Mouse (Mus musculus): ENCODE measurements at regions not wholly inside any gene's neighbourhood (a gene's known extent, or its start where the extent isn't known, plus 50 kb on each side); places are given as distances from the start of the nearest gene placed in this dataset.

DNA sequence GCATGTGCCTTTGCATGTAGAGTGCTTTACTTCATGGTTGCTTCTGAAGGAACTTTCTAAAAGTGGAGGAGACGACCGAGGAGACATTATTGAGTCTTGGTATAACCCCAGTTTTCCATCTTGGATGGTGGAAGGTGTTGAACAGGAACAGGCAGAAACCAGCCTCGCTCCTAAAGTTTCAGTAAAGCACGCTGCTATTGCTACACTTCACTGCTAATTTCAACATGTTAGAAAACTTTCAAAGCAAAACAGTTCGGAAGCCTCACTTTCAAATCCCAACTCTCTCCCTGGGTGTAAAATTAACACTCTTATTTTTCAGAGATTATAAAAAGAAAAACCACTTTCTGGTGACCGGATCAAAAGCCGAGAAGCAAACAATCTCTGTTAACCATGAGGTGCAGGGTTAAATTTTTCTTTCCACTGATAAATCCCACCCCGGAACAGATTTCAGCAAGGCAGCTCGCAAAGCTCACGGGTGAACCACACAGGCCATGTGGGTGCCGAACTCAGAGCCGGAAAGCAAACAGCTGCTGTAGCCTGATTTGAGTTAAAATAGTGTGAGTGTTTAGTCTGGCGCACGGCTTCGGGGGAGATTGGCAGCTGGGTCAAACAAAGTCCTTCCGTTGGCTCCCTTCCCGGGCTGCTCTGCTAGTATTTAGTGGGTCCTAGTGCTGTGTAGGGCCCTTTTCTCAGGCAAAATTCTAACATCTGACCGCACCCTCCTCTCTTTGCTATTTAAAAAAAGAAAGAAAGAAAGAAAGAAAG lies 102.2 kb downstream of the Gm11146 start:
- Histone ChIP-seq H3K9me3 (replicated peaks) (no peaks in the 10 kb centered on the region), H3K36me3 (no peaks in the 10 kb centered on the region), H3K27me3 (replicated peaks) (no peaks in the 10 kb centered on the region), H3K27ac (replicated peaks) (peak overlapping the region; percentile 82), H3K4me2 (peak overlapping the region; percentile 40), H3K4me3 (replicated peaks) (peak overlapping the region; percentile 9; the same call in 1 of the 2 replicates), H3K4me1 (peaks cover 14% of the 10 kb centered on the region), H3K9ac (replicated peaks) (no peak overlapping the region)
- WGBS, result 33% methylated on average over 18 of the region's 18 CpGs
- peak; percentile 92 for ATAC-seq (ENCODE audit: low FRiP score)

DNA sequence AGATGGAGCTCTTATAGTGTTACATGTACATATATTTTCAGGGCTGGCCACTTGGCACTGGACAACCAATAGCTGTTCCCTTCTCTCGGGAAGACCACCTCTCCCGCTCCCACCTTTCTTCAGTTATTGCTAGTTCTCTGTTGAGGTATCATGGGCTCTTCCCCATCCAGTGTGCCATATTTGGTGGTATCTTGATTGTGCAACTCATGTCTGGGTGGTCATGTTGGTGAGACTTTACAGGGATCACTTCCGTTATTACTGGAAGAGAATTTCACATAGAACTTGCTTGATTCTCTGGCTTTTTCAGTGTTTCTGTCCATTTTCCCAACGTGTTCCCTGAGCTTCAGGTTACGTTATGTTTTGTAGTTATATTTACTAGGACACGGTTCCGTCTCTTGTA lies 106.6 kb downstream of the Gm11146 start:
- no peak overlapping the region for H3K4me3 ChIP-seq (replicated peaks)
- H3K36me3 ChIP-seq, result no peaks in the 10 kb centered on the region
- H3K9me3 ChIP-seq (replicated peaks), result no peaks in the 10 kb centered on the region
- H3K4me1 ChIP-seq, result peaks cover 9% of the 10 kb centered on the region
- no peaks in the 10 kb centered on the region for H3K27me3 ChIP-seq (replicated peaks)
- no peak overlapping the region for H3K4me2 ChIP-seq
- ATAC-seq (ENCODE audit: low FRiP score), result no peak
- WGBS, result 95% methylated on average over 7 of the region's 7 CpGs
- H3K9ac ChIP-seq (replicated peaks), result no peak overlapping the region
- H3K27ac ChIP-seq (replicated peaks), result no peak overlapping the region

DNA sequence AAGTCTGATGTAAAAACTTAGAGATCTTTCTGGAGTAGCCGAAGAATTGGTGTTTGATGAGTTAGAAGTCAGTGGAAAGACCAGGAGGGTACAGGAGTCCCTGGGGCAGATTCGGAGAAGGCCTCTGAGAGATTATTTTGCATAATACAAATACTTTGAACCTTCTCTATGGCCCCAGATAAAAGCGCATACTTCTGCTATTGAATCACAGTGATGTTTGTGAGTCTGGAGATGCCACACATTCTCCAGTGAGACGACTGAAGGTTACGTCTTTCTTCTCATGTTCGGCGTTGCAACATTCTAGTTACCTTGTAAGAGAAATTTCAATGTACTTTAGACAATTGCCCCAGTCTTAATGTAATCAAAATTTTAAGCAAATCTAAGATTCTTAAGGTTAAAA lies 107.9 kb downstream of the Gm11146 start:
- Histone ChIP-seq H3K9ac (replicated peaks) (no peak overlapping the region), H3K36me3 (no peaks in the 10 kb centered on the region), H3K27me3 (replicated peaks) (no peaks in the 10 kb centered on the region), H3K4me3 (replicated peaks) (no peak overlapping the region), H3K27ac (replicated peaks) (no peak overlapping the region), H3K9me3 (replicated peaks) (no peaks in the 10 kb centered on the region), H3K4me2 (no peak overlapping the region), H3K4me1 (no peaks in the 10 kb centered on the region)
- 88% methylated on average over 7 of the region's 7 CpGs for WGBS
- no peak for ATAC-seq (ENCODE audit: low FRiP score)

DNA sequence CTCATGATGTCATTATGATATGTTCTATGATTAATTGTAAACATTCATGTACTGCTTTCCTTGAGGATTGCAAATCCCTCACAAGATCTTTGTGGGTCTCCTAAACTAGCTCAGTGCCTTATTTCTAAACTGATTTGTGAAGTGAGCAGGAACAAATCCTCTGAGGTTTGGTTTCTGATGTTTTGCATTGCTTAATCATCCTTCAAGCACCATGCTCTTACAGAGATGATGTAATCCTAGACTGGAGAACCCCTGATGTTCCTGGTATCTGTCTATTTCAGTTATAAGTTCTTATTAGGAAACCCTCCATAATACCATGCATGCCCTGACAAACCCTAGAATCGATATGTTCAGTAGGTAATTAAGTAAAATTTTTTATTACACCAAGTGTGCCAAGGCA lies 113.7 kb downstream of the Gm11146 start:
- 87% methylated on average over 1 of the region's 1 CpGs for WGBS
- no peaks in the 10 kb centered on the region for H3K4me1 ChIP-seq
- no peak overlapping the region for H3K4me3 ChIP-seq (replicated peaks)
- no peaks in the 10 kb centered on the region for H3K36me3 ChIP-seq
- no peak overlapping the region for H3K9ac ChIP-seq (replicated peaks)
- no peak for ATAC-seq (ENCODE audit: low FRiP score)
- H3K9me3 ChIP-seq (replicated peaks), result no peaks in the 10 kb centered on the region
- no peak overlapping the region for H3K27ac ChIP-seq (replicated peaks)
- H3K27me3 ChIP-seq (replicated peaks), result no peaks in the 10 kb centered on the region
- H3K4me2 ChIP-seq, result no peak overlapping the region

DNA sequence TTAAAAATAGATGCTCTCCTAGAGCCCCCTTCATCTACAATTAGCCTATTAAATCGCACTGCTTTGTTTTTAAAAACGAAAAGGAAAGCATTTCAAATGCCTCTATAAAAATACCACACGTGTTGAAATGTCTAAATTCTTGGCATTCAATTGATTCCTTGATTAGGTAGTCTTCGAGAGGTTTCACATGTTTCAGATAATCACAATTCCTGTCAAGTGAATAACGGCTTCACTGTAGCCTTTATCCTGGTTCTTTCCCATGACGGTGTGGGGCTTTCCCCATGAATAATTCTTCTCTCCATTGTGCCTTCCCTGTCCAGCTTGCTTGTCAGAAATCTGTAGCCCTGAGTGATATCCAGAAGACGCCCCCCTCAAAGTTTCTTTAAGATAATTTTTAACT lies 122.1 kb downstream of the Gm11146 start:
- H3K4me1 ChIP-seq, result no peaks in the 10 kb centered on the region
- WGBS, result 42% methylated on average over 7 of the region's 7 CpGs
- no peak for ATAC-seq (ENCODE audit: low FRiP score)

DNA sequence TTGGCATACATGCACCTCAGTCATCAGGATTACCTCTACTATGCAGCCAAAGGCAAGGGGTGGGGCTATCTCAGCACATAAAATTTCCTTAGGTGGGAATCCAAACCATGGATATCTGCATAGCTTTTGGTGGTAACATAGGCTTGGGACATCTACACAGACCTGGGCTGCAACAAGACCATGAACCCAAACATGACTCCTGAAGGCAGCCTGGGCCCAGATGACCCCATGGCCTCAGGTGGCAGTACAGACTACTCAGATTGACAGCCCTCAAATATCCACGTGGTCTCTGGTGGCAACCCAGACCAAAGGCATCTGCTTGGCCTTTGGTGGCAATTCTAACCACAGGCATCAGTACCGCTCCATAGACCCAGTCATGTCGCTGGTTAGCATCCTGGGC lies 130.0 kb downstream of the Gm11146 start:
- Histone ChIP-seq H3K9ac (replicated peaks) (no peak overlapping the region), H3K4me3 (replicated peaks) (no peak overlapping the region), H3K4me2 (no peak overlapping the region), H3K4me1 (0 out of 2 replicates have a peak, but pooled peaks cover 7% of the 10 kb centered on the region), H3K9me3 (replicated peaks) (no peaks in the 10 kb centered on the region), H3K27ac (replicated peaks) (0 out of 2 replicates have a peak overlapping the region, but pooled peaks have one; percentile 23), H3K27me3 (replicated peaks) (no peaks in the 10 kb centered on the region), H3K36me3 (no peaks in the 10 kb centered on the region)
- 97% methylated on average over 3 of the region's 3 CpGs for WGBS
- no peak; the same call in 1 of the 2 replicates for ATAC-seq (ENCODE audit: low FRiP score)

More for the DNA sequence above, 122.1 kb downstream of the Gm11146 start:
- H3K9me3 ChIP-seq (replicated peaks), result no peaks in the 10 kb centered on the region
- no peak overlapping the region for H3K4me2 ChIP-seq
- no peak overlapping the region for H3K9ac ChIP-seq (replicated peaks)
- no peak overlapping the region for H3K4me3 ChIP-seq (replicated peaks)
- H3K36me3 ChIP-seq, result no peaks in the 10 kb centered on the region
- no peaks in the 10 kb centered on the region for H3K27me3 ChIP-seq (replicated peaks)
- no peak overlapping the region for H3K27ac ChIP-seq (replicated peaks)

DNA sequence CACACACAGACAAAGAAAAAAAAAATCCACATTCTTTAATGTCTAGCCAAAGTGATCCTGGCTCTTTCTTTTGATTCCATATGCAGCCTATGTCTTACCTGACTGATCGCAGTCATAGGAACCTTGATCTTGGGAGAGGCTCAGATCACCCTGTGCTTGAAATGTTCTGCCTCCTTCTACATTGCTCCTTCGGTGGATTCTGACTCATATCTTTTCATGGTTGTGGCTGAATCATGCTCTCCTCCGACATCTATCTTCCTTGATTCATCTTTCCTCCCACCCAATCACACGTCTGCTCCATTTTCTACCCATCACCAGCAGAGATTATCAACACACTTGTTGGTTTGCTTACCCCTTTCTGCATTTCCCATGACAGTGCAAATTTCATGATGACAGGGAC lies 132.0 kb downstream of the Gm11146 start:
- H3K4me2 ChIP-seq, result no peak overlapping the region
- H3K4me3 ChIP-seq (replicated peaks), result no peak overlapping the region
- 93% methylated on average over 4 of the region's 4 CpGs for WGBS
- no peak overlapping the region for H3K9ac ChIP-seq (replicated peaks)
- H3K4me1 ChIP-seq, result 0 out of 2 replicates have a peak, but pooled peaks cover 7% of the 10 kb centered on the region
- H3K36me3 ChIP-seq, result no peaks in the 10 kb centered on the region
- no peak for ATAC-seq (ENCODE audit: low FRiP score)
- no peak overlapping the region for H3K27ac ChIP-seq (replicated peaks)
- no peaks in the 10 kb centered on the region for H3K9me3 ChIP-seq (replicated peaks)
- no peaks in the 10 kb centered on the region for H3K27me3 ChIP-seq (replicated peaks)

DNA sequence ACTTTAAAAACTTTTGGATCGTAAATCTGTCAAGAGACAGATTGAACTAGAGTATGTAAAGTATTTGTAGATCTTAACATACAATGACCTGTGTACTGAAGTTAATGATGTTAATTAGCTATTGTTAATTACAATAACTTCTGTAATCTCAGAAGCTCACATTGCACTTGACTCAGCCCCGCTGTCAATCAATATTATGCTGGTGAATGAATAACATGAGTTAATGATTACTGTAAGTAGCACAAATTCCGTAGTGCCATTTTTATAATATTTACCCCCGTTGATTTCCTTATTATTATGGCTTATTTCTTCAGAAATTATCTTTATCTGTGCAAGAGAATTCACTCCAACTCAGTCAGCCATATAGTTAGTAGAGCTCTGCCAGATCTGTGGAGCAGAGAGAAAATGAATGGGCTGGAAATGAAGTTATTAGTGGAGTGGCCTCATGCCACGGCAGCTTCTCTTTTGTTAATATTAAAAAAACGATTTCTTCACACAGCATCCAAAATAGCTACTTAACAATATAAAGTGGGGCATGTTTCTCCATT lies 132.5 kb downstream of the Gm11146 start:
- ATAC-seq (ENCODE audit: low FRiP score), result no peak
- peaks cover 11% of the 10 kb centered on the region for H3K4me1 ChIP-seq
- WGBS, result 81% methylated on average over 6 of the region's 6 CpGs
- H3K27me3 ChIP-seq (replicated peaks), result no peaks in the 10 kb centered on the region
- H3K9ac ChIP-seq (replicated peaks), result no peak overlapping the region
- no peaks in the 10 kb centered on the region for H3K36me3 ChIP-seq
- H3K27ac ChIP-seq (replicated peaks), result no peak overlapping the region
- no peak overlapping the region for H3K4me2 ChIP-seq
- no peak overlapping the region for H3K4me3 ChIP-seq (replicated peaks)
- no peaks in the 10 kb centered on the region for H3K9me3 ChIP-seq (replicated peaks)

DNA sequence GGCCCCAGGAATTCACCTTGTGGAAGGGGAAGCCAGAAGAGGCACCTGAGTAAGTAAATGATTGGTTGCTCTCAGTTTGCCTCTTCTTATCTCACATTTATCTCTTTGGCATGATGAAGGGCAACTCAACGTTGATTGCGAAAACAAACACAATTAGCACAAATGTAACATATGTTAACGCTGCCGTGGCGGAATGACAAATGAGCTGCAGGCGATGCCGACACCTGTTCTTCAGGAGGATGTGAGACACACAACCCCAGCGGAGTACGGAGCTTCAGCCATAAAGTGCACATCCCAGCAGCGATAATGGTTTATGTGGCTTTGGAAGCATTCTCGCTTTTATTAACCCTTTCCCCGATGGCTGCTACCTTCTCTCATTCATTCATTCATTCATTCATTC lies 134.7 kb downstream of the Gm11146 start:
- H3K36me3 ChIP-seq, result no peaks in the 10 kb centered on the region
- H3K27ac ChIP-seq (replicated peaks), result no peak overlapping the region
- H3K9ac ChIP-seq (replicated peaks), result no peak overlapping the region
- H3K4me2 ChIP-seq, result no peak overlapping the region
- no peak for ATAC-seq (ENCODE audit: low FRiP score)
- no peaks in the 10 kb centered on the region for H3K27me3 ChIP-seq (replicated peaks)
- peaks cover 11% of the 10 kb centered on the region for H3K4me1 ChIP-seq
- no peak overlapping the region for H3K4me3 ChIP-seq (replicated peaks)
- H3K9me3 ChIP-seq (replicated peaks), result no peaks in the 10 kb centered on the region
- WGBS, result 64% methylated on average over 12 of the region's 12 CpGs

DNA sequence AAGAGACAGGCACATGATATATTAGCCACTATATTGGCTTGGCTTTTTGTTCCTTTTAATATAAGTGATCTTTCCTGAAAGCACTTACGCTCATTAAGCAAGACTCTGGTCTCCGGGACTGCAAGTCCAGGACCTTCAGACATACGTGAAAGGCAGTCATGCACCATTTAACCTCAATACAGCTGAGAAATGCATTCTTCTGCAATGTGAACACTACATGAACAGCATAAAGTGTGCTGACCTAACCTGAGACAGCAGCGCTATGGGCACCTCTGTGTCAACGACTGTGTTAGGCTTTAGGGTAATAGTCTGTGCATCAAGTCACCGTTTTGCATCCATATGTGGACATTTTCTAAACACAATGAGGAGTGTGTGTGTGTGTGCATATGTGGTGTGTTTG lies 137.3 kb downstream of the Gm11146 start:
- 19% methylated on average over 6 of the region's 6 CpGs for WGBS
- H3K27ac ChIP-seq (replicated peaks), result peak overlapping the region; percentile 56; the same call in 1 of the 2 replicates
- no peak overlapping the region for H3K9ac ChIP-seq (replicated peaks)

DNA sequence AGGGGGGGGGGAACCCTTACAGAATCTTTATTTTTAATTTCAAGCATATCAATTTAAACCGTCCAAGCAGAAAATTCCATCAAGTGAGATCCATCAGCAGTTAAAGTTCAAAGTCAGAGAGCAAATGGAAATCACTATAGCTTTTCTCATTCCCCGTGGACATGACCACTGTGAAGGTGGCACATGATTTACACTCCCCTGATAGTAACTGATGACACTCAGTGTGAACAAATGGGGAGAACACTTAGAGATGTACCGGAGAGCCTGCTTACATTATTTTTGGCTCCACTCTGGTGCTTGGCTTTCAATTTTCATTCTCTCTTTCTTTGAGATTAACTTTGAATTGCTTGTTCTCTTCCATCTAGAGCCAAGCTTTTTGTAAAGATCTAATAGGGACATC lies 140.0 kb downstream of the Gm11146 start:
- peaks cover 4% of the 10 kb centered on the region for H3K4me1 ChIP-seq
- H3K9ac ChIP-seq (replicated peaks), result no peak overlapping the region
- H3K9me3 ChIP-seq (replicated peaks), result no peaks in the 10 kb centered on the region
- no peaks in the 10 kb centered on the region for H3K27me3 ChIP-seq (replicated peaks)
- WGBS, result 24% methylated on average over 3 of the region's 3 CpGs
- no peak overlapping the region for H3K4me2 ChIP-seq
- no peak overlapping the region for H3K4me3 ChIP-seq (replicated peaks)
- ATAC-seq (ENCODE audit: low FRiP score), result no peak
- peak overlapping the region; percentile 54; the same call in 1 of the 2 replicates for H3K27ac ChIP-seq (replicated peaks)
- H3K36me3 ChIP-seq, result no peaks in the 10 kb centered on the region

More for the DNA sequence above, 137.3 kb downstream of the Gm11146 start:
- Histone ChIP-seq H3K27me3 (replicated peaks) (no peaks in the 10 kb centered on the region), H3K9me3 (replicated peaks) (no peaks in the 10 kb centered on the region), H3K4me1 (peaks cover 11% of the 10 kb centered on the region), H3K4me2 (no peak overlapping the region), H3K36me3 (no peaks in the 10 kb centered on the region), H3K4me3 (replicated peaks) (no peak overlapping the region)
- ATAC-seq (ENCODE audit: low FRiP score), result no peak

DNA sequence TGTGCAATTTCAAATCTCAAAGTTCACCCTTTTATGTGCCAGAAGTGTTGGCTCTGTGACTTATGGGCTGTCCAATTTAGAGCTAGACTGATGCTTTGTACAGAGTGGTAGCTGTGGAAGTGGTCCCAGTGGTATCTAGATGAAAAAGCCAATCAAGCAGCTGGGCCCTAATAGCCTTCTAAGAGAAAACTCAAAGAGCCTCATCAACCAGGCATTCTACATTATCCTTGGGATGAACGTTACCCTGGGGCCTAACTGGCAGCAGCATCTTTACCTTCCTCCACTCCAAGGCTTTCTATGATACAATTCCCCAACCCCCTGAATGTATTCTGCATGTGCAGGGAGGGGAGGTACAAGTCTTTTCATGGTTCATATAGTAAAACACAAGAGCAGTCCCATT lies 140.4 kb downstream of the Gm11146 start:
- ATAC-seq (ENCODE audit: low FRiP score), result peak; percentile 66
- Histone ChIP-seq H3K4me2 (no peak overlapping the region), H3K4me3 (replicated peaks) (no peak overlapping the region), H3K9ac (replicated peaks) (no peak overlapping the region), H3K36me3 (no peaks in the 10 kb centered on the region), H3K27ac (replicated peaks) (peak overlapping the region; percentile 54; the same call in 1 of the 2 replicates), H3K9me3 (replicated peaks) (no peaks in the 10 kb centered on the region), H3K27me3 (replicated peaks) (no peaks in the 10 kb centered on the region), H3K4me1 (peaks cover 4% of the 10 kb centered on the region)
- WGBS, result 4% methylated on average over 1 of the region's 1 CpGs
